Mouse (Mus musculus): Measurements from ENCODE around the gene Nfatc2. TPM values are rescaled to one million over a fixed set of nuclear protein-coding genes. Genes with fewer than 3 reads are reported as not detected.

The Nfatc2 gene
- polyA plus RNA-seq (2015; fragmentation: Nextera tagmentation; extraction: Ambion mirVana): 3.1 and 3.3 TPM in 2 replicates

DNA sequence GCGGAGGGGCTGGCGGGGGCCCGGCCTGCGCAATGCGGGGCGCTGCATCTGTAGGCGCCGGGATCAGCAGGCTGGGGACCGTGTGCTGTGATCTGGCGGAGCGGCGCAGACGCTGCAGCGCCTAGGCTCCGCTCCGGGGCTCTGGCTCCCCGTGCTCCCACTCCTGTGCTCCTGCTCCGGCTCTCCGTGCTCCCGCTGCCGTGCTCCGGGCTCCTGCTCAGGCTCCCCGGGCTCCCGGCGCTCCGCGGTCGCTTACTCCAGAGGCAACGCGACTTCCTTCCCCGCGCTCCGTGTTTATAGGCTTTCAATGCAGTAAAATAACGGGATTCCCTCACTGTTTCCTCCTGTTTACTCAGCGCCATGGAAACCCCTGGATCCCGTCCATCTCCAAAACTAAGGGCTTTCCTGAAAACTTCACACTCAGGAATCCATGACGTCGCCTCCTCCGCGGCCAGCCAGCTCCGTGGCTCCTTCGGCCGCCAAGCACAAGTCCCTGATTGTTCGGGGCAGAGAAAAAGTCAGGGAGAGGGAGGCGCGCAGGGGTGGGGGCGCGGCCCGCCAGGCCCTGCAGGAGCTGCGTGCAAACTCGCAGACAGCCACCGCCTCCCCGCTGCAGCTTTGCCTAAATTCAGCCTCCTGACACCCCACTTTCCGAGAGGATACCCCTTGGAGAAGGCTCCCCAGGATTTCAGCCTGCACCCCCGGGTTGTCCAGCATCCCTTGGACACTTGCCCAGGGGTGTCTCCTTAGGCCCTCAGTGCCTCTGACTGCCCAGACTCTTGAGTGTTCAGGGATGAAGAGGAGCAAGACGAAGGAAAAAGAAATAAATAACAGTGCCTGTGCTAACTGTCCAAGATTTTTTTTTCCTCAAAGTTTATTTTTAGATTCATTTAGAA is at the start of gene Nfatc2:
Nfatc2 (minus strand) TSS at position 167 of the 896 bp plus-strand sequence.
- no peaks in the 10 kb centered on the region for H3K36me3 ChIP-seq (ENCODE audit: control insufficient read depth, insufficient read depth, low read length)
- peak within 1 kb of the TSS; percentile 50 for H3K4me3 ChIP-seq (replicated peaks; ENCODE audit: low read length)
- peaks cover 27% of the 10 kb centered on the region for H3K4me1 ChIP-seq (ENCODE audit: control insufficient read depth, insufficient read depth, low read length)
- peak within 1 kb of the TSS; percentile 70 for H3K9ac ChIP-seq (ENCODE audit: low read length)
- H3K9me3 ChIP-seq (replicated peaks; ENCODE audit: control insufficient read depth, low read length): no peaks in the 10 kb centered on the region
- H3K4me2 ChIP-seq (ENCODE audit: low read depth, low read length): peak within 1 kb of the TSS; percentile 85
- peak; percentile 77 for ATAC-seq (ENCODE audit: insufficient read depth, low FRiP score)
- 2% methylated on average over 56 of the region's 56 CpGs for WGBS
- peak within 1 kb of the TSS; percentile 81 for H3K27ac ChIP-seq (ENCODE audit: low read length)
- peaks cover 23% of the 10 kb centered on the region for H3K27me3 ChIP-seq (ENCODE audit: control insufficient read depth, insufficient read depth, low read length)

DNA sequence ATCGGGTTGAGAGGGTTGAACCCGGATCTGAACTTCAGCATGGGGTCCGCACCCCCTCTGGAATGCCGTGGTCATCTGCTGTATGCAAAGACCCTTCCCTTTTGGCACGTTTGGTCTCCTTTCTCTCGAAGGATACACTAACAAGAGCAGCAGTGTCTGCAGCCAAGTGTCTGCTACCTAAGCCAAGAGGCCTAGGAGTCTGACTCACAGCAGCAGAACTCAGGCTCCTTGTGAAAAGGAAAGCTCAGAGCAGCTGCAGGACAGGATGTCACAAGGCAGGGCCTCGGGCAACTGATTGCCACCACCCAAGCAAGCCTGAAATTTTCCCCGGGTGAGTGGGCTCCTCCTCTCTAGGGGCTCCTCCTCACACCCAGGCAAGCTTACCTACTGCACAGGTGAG is 46.7 kb upstream of the Nfatc2 start:
- Histone ChIP-seq H3K4me1 (ENCODE audit: control insufficient read depth, insufficient read depth, low read length) (no peaks in the 10 kb centered on the region), H3K9ac (ENCODE audit: low read length) (no peak overlapping the region), H3K4me3 (replicated peaks; ENCODE audit: low read length) (no peak overlapping the region), H3K27me3 (ENCODE audit: control insufficient read depth, insufficient read depth, low read length) (no peaks in the 10 kb centered on the region), H3K27ac (ENCODE audit: low read length) (no peak overlapping the region), H3K36me3 (ENCODE audit: control insufficient read depth, insufficient read depth, low read length) (no peaks in the 10 kb centered on the region), H3K4me2 (ENCODE audit: low read depth, low read length) (no peak overlapping the region), H3K9me3 (replicated peaks; ENCODE audit: control insufficient read depth, low read length) (no peaks in the 10 kb centered on the region)
- WGBS: 67% methylated on average over 8 of the region's 8 CpGs
- no peak for ATAC-seq (ENCODE audit: insufficient read depth, low FRiP score)

DNA sequence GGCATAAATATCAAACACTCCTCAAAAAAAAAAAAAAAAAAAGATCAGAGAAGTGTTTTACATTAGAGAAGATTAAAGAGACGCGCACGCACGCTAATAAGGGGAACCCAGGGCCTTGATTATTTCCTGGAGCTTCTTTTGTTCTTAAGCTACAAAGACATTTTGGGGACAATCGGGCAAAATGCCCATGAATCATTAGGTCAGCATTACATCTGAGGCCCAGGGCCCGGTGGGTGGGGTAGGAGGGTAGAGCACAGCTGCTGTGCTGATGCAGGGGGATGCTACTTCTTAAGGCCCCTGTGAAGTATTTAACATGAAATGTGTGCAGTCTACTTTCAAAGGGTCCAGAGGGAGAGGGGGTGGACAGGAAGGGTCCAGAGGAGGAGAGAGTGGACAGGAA is 43.4 kb upstream of the Nfatc2 start:
- H3K4me2 ChIP-seq (ENCODE audit: low read depth, low read length): no peak overlapping the region
- ATAC-seq (ENCODE audit: insufficient read depth, low FRiP score): no peak
- H3K27me3 ChIP-seq (ENCODE audit: control insufficient read depth, insufficient read depth, low read length): no peaks in the 10 kb centered on the region
- 82% methylated on average over 6 of the region's 6 CpGs for WGBS
- H3K4me1 ChIP-seq (ENCODE audit: control insufficient read depth, insufficient read depth, low read length): no peaks in the 10 kb centered on the region
- no peak overlapping the region for H3K4me3 ChIP-seq (replicated peaks; ENCODE audit: low read length)
- no peaks in the 10 kb centered on the region for H3K36me3 ChIP-seq (ENCODE audit: control insufficient read depth, insufficient read depth, low read length)
- no peaks in the 10 kb centered on the region for H3K9me3 ChIP-seq (replicated peaks; ENCODE audit: control insufficient read depth, low read length)
- no peak overlapping the region for H3K9ac ChIP-seq (ENCODE audit: low read length)
- no peak overlapping the region for H3K27ac ChIP-seq (ENCODE audit: low read length)

DNA sequence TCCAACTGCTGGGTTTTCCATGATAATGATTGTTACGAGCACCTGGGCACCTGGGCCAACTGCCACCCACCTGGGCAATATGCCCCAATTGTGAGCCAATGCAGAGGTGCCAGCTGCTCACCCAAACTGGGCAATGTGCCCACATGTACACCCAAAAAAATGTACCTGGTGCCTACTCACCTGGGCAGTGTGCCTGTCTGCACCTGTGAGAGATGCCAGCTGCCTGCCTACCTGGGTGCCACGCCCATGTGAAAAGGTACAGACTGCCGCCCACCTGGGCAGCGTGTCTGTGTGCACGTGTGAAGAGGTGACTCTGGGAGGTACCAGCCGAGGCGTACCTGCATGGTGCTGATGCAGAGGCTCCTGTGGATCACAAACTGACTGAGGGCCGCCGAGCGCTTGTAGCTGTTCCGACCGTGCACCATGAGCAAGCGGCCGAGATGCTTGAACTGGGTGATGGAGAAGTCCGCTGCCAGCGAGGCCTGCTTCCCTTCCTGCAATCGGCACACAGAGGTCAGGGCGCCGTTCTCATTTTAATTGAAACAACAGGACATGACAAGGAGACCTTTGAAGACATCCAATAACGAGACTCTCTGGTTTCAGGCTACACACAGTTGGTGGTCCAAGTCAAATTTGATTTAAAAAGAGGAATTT is 42.2 kb upstream of the Nfatc2 start:
- WGBS: 90% methylated on average over 20 of the region's 20 CpGs
- H3K4me3 ChIP-seq (replicated peaks; ENCODE audit: low read length): no peak overlapping the region
- H3K4me2 ChIP-seq (ENCODE audit: low read depth, low read length): no peak overlapping the region
- no peak for ATAC-seq (ENCODE audit: insufficient read depth, low FRiP score)
- no peak overlapping the region for H3K9ac ChIP-seq (ENCODE audit: low read length)
- H3K4me1 ChIP-seq (ENCODE audit: control insufficient read depth, insufficient read depth, low read length): no peaks in the 10 kb centered on the region
- H3K36me3 ChIP-seq (ENCODE audit: control insufficient read depth, insufficient read depth, low read length): no peaks in the 10 kb centered on the region
- no peaks in the 10 kb centered on the region for H3K9me3 ChIP-seq (replicated peaks; ENCODE audit: control insufficient read depth, low read length)
- H3K27ac ChIP-seq (ENCODE audit: low read length): no peak overlapping the region
- H3K27me3 ChIP-seq (ENCODE audit: control insufficient read depth, insufficient read depth, low read length): no peaks in the 10 kb centered on the region

DNA sequence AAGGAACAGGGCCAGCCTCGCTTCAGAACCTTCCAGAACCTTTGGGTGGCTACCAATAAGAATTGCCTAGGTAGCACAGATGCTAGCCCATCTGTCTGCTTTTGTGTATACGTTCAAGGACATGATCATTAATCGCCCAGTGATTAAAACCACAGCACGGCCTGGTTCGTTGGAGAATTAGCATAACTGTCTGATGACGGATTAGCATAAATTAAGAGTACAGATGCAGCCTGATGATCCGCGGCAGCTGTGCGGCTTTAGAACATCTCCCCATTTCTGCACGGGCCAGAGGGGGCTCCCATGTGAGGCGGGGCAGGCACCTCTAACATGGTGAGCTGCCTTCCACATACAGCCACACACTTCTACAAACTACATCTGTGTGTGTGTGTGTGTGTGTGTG is 40.7 kb upstream of the Nfatc2 start:
- no peak overlapping the region for H3K4me3 ChIP-seq (replicated peaks; ENCODE audit: low read length)
- no peaks in the 10 kb centered on the region for H3K36me3 ChIP-seq (ENCODE audit: control insufficient read depth, insufficient read depth, low read length)
- no peak overlapping the region for H3K4me2 ChIP-seq (ENCODE audit: low read depth, low read length)
- 63% methylated on average over 11 of the region's 11 CpGs for WGBS
- no peak overlapping the region for H3K9ac ChIP-seq (ENCODE audit: low read length)
- no peaks in the 10 kb centered on the region for H3K27me3 ChIP-seq (ENCODE audit: control insufficient read depth, insufficient read depth, low read length)
- ATAC-seq (ENCODE audit: insufficient read depth, low FRiP score): no peak
- no peaks in the 10 kb centered on the region for H3K4me1 ChIP-seq (ENCODE audit: control insufficient read depth, insufficient read depth, low read length)
- H3K9me3 ChIP-seq (replicated peaks; ENCODE audit: control insufficient read depth, low read length): no peaks in the 10 kb centered on the region
- H3K27ac ChIP-seq (ENCODE audit: low read length): no peak overlapping the region

DNA sequence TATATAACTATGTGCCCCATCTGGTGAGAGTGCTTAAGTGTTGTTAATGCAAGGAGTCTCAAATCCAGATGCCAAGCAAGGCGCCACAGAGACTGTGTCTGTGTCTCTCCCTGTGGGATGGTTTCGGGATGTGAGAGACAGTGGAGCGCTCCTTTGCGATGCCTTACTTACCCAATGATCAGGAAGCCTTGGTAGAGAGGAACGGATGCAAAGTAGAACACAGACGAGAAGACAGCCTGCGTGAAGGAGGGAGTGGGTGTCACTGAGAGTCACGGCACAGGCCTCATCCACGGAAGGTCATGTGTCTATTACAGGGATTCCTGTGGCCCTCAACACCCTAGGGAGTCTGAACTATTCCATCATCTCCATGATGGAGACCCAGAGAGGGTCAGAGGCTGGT is 39.0 kb upstream of the Nfatc2 start:
- Histone ChIP-seq H3K9ac (ENCODE audit: low read length) (no peak overlapping the region), H3K36me3 (ENCODE audit: control insufficient read depth, insufficient read depth, low read length) (no peaks in the 10 kb centered on the region), H3K4me2 (ENCODE audit: low read depth, low read length) (no peak overlapping the region), H3K27me3 (ENCODE audit: control insufficient read depth, insufficient read depth, low read length) (no peaks in the 10 kb centered on the region), H3K4me3 (replicated peaks; ENCODE audit: low read length) (no peak overlapping the region), H3K9me3 (replicated peaks; ENCODE audit: control insufficient read depth, low read length) (no peaks in the 10 kb centered on the region), H3K4me1 (ENCODE audit: control insufficient read depth, insufficient read depth, low read length) (no peaks in the 10 kb centered on the region), H3K27ac (ENCODE audit: low read length) (no peak overlapping the region)
- 90% methylated on average over 9 of the region's 9 CpGs for WGBS
- no peak for ATAC-seq (ENCODE audit: insufficient read depth, low FRiP score)

DNA sequence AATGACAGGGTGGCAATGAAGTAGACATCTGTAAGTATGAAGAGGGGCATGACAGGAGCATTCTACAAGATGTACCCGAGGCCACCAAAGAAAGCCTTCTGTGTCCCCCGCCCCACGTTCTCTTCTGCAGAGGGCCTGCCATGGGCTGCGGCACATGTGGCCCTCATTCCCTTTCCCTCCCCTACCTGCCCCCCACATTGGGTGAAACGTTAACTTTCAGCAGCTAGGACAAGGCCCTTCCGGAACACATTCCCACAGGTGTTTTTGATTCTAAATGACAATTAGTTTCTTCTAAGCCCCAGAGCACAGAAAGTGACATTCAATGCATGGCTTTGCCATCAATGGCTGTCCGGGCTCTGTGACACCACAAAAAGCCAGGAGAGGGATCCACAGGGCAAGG is 33.4 kb upstream of the Nfatc2 start:
- H3K27ac ChIP-seq (ENCODE audit: low read length): no peak overlapping the region
- H3K27me3 ChIP-seq (ENCODE audit: control insufficient read depth, insufficient read depth, low read length): no peaks in the 10 kb centered on the region
- H3K4me2 ChIP-seq (ENCODE audit: low read depth, low read length): no peak overlapping the region
- no peaks in the 10 kb centered on the region for H3K36me3 ChIP-seq (ENCODE audit: control insufficient read depth, insufficient read depth, low read length)
- ATAC-seq (ENCODE audit: insufficient read depth, low FRiP score): no peak
- H3K9me3 ChIP-seq (replicated peaks; ENCODE audit: control insufficient read depth, low read length): no peaks in the 10 kb centered on the region
- H3K4me3 ChIP-seq (replicated peaks; ENCODE audit: low read length): no peak overlapping the region
- 86% methylated on average over 7 of the region's 7 CpGs for WGBS
- no peaks in the 10 kb centered on the region; the same call in 1 of the 2 replicates for H3K4me1 ChIP-seq (ENCODE audit: control insufficient read depth, insufficient read depth, low read length)
- no peak overlapping the region for H3K9ac ChIP-seq (ENCODE audit: low read length)

DNA sequence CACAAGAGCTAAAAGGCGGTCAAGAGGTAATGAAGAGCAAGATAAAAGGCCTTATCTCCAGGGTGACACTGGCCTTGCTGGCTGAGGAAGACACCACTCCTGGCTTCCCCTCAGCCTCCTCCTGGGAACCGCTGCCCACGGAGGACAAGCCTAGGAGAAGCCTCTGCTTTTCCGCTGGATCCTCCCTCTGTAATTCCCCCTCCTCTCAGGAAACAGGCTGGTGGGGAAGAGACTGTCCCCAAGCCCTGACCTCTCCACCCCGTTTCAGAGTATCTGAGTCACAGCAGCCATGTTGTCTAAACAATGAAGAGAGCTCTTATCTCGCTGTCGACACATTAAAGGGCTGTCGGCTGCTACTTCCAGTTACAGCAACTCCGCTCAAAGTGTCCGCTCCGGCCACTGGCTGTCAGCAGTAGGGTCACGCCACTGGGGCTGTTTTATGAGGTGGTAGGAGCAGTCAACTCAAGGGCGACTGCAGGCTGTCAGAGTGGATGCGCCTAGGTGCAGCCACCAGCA is 31.9 kb upstream of the Nfatc2 start:
- 26% methylated on average over 14 of the region's 14 CpGs for WGBS
- no peak overlapping the region for H3K4me3 ChIP-seq (replicated peaks; ENCODE audit: low read length)
- H3K9me3 ChIP-seq (replicated peaks; ENCODE audit: control insufficient read depth, low read length): no peaks in the 10 kb centered on the region
- no peaks in the 10 kb centered on the region; the same call in 1 of the 2 replicates for H3K4me1 ChIP-seq (ENCODE audit: control insufficient read depth, insufficient read depth, low read length)
- H3K27me3 ChIP-seq (ENCODE audit: control insufficient read depth, insufficient read depth, low read length): no peaks in the 10 kb centered on the region
- H3K4me2 ChIP-seq (ENCODE audit: low read depth, low read length): no peak overlapping the region
- H3K27ac ChIP-seq (ENCODE audit: low read length): no peak overlapping the region
- no peaks in the 10 kb centered on the region for H3K36me3 ChIP-seq (ENCODE audit: control insufficient read depth, insufficient read depth, low read length)
- ATAC-seq (ENCODE audit: insufficient read depth, low FRiP score): no peak
- no peak overlapping the region for H3K9ac ChIP-seq (ENCODE audit: low read length)

DNA sequence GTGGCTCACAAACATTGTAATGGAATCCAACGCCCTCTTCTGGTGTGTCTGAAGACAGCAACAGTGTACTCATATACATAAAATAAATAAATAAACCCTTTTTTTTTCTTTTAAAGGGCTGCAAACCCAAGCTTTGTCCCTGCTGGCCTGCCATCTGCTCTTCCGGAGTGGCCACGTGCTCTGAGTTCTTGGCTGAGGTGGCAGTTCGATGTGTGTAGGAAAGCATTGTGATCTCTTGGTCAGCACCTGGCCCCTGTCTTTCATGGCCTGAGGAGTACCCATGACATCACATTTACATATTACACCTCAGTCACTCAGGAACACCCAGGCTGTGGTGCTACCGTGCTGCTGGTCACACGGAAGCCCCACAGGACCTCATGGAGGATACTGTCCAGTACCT is 31.1 kb upstream of the Nfatc2 start:
- Histone ChIP-seq H3K4me1 (ENCODE audit: control insufficient read depth, insufficient read depth, low read length) (no peaks in the 10 kb centered on the region; the same call in 1 of the 2 replicates), H3K4me3 (replicated peaks; ENCODE audit: low read length) (no peak overlapping the region), H3K9me3 (replicated peaks; ENCODE audit: control insufficient read depth, low read length) (no peaks in the 10 kb centered on the region), H3K4me2 (ENCODE audit: low read depth, low read length) (no peak overlapping the region), H3K27me3 (ENCODE audit: control insufficient read depth, insufficient read depth, low read length) (no peaks in the 10 kb centered on the region), H3K27ac (ENCODE audit: low read length) (no peak overlapping the region), H3K9ac (ENCODE audit: low read length) (no peak overlapping the region), H3K36me3 (ENCODE audit: control insufficient read depth, insufficient read depth, low read length) (no peaks in the 10 kb centered on the region)
- no peak for ATAC-seq (ENCODE audit: insufficient read depth, low FRiP score)
- WGBS: 73% methylated on average over 6 of the region's 6 CpGs
